Mouse (Mus musculus): ENCODE measurements around the gene Eftud2. TPM values are rescaled to one million over a fixed set of nuclear protein-coding genes. Genes with fewer than 3 reads are reported as not detected.

The Eftud2 gene
- polyA plus RNA-seq, 2 experiments, result 95.0 to 137 TPM

DNA sequence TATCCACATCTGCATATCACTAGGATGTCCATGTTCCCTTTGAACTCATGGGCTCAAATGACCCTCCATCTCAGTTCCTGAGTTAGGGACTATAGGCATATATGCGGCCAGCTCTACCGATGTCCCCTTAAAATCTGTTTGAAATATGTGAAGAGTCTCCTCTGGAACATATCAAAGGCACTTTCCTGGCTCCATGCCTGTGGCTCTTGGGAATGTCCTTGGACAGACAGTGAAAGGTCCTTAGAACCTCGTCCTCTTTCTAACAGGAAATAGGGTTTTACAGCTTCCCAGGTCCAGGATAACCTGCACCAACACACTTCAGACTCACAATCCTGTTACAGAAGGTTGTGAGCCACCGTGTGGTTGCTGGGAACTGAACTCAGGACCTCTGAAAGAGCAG lies 50.5 kb downstream of the Eftud2 start:
- H3K36me3 ChIP-seq (ENCODE audit: control insufficient read depth, insufficient read depth, low read length), result no peaks in the 10 kb centered on the region
- H3K4me3 ChIP-seq (replicated peaks; ENCODE audit: low read length), result no peak overlapping the region
- H3K4me2 ChIP-seq (replicated peaks; ENCODE audit: low read depth, low read length, severe bottlenecking), result no peak overlapping the region
- no peak for DNase-seq (ENCODE audit: low spot score)
- no peak for TF ChIP-seq POLR2A (IDR thresholded peaks at IDR 0.05; ENCODE audit: borderline replicate concordance, extremely low read depth, insufficient read depth, insufficient read length)
- ATAC-seq (ENCODE audit: low FRiP score, low read depth), result no peak
- H3K27me3 ChIP-seq (ENCODE audit: control insufficient read depth, insufficient read depth, low read length), result no peaks in the 10 kb centered on the region
- no peak overlapping the region for H3K9ac ChIP-seq (ENCODE audit: low read depth, low read length, severe bottlenecking)
- no peaks in the 10 kb centered on the region for H3K9me3 ChIP-seq (ENCODE audit: control insufficient read depth, low read length)
- H3K4me1 ChIP-seq (ENCODE audit: control insufficient read depth, insufficient read depth, low read length), result no peaks in the 10 kb centered on the region; the same call in 1 of the 2 replicates
- no peak overlapping the region for H3K27ac ChIP-seq (replicated peaks; ENCODE audit: low read depth, low read length)
- WGBS, result 69% methylated on average over 4 of the region's 4 CpGs

DNA sequence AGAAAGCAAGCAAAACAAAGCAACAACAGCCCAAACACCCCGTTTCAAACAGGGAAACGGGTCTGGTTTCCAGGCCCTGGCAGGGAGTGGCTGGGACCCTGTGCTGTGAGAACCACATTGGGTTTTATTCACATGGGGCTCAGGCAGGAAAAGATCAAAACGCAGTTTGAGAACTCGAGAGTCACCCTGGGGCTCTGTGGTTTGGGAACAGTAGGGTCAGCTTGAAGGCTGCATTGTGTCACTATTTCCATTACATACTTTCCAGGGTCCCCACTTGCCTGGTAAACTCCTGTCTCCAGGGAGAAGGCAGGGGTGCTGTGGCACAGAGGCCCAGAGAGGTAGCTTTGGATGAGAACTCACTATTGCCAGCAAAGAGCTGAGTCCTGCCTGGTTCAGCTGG lies 53.7 kb downstream of the Eftud2 start:
- 41% methylated on average over 4 of the region's 4 CpGs for WGBS
- H3K4me3 ChIP-seq (replicated peaks; ENCODE audit: low read length), result no peak overlapping the region
- no peaks in the 10 kb centered on the region for H3K27me3 ChIP-seq (ENCODE audit: control insufficient read depth, insufficient read depth, low read length)
- H3K4me1 ChIP-seq (ENCODE audit: control insufficient read depth, insufficient read depth, low read length), result no peaks in the 10 kb centered on the region
- H3K9ac ChIP-seq (ENCODE audit: low read depth, low read length, severe bottlenecking), result no peak overlapping the region
- H3K27ac ChIP-seq (replicated peaks; ENCODE audit: low read depth, low read length), result no peak overlapping the region
- no peaks in the 10 kb centered on the region for H3K36me3 ChIP-seq (ENCODE audit: control insufficient read depth, insufficient read depth, low read length)
- TF ChIP-seq POLR2A (IDR thresholded peaks at IDR 0.05; ENCODE audit: borderline replicate concordance, extremely low read depth, insufficient read depth, insufficient read length), result no peak
- no peaks in the 10 kb centered on the region for H3K9me3 ChIP-seq (ENCODE audit: control insufficient read depth, low read length)
- DNase-seq (ENCODE audit: low spot score), result no peak
- ATAC-seq (ENCODE audit: low FRiP score, low read depth), result no peak
- H3K4me2 ChIP-seq (replicated peaks; ENCODE audit: low read depth, low read length, severe bottlenecking), result no peak overlapping the region

DNA sequence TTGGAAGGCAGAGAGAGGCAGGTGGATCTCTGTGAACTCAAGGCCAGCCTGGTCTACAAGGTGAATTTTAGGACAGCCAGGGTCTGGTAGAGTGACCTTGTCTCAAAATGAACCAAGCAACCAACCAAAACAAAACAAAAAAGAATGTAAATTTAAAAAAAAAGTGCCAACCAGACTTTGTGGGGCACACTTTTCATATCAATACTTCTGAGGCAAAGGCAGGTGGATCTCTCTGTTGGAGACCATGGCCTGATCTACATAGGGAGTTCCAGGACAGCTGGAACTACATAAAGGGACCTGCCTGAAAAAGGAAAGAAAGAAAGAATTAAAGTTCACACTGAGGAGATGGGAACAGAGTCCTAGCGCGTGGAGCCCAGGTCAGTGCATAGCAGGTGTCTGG lies 54.3 kb downstream of the Eftud2 start:
- WGBS, result 74% methylated on average over 2 of the region's 2 CpGs
- ATAC-seq (ENCODE audit: low FRiP score, low read depth), result no peak
- no peak for DNase-seq (ENCODE audit: low spot score)
- Histone ChIP-seq H3K4me2 (replicated peaks; ENCODE audit: low read depth, low read length, severe bottlenecking) (no peak overlapping the region), H3K27ac (replicated peaks; ENCODE audit: low read depth, low read length) (no peak overlapping the region), H3K27me3 (ENCODE audit: control insufficient read depth, insufficient read depth, low read length) (no peaks in the 10 kb centered on the region), H3K9ac (ENCODE audit: low read depth, low read length, severe bottlenecking) (no peak overlapping the region), H3K4me1 (ENCODE audit: control insufficient read depth, insufficient read depth, low read length) (no peaks in the 10 kb centered on the region), H3K36me3 (ENCODE audit: control insufficient read depth, insufficient read depth, low read length) (no peaks in the 10 kb centered on the region), H3K4me3 (replicated peaks; ENCODE audit: low read length) (no peak overlapping the region), H3K9me3 (ENCODE audit: control insufficient read depth, low read length) (no peaks in the 10 kb centered on the region)
- TF ChIP-seq POLR2A (IDR thresholded peaks at IDR 0.05; ENCODE audit: borderline replicate concordance, extremely low read depth, insufficient read depth, insufficient read length), result no peak

DNA sequence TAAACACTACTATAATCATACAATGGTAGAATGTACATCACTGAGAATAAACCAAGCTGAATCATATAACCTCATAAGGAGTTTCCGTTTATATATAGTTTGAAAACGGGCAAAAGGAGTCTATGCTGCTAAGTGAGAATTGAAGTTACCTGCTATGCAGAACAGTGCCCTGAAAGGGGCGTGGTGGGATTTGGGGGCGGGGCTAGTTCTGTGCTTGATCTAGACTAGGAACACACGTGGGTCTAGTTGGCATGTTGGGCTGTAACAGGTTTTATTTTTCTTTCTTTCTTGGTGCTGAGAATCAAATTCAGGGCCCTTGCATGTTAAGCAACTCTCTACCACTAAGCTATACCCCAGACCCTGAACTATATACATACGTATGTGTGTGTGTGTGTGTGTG lies 59.6 kb downstream of the Eftud2 start:
- Histone ChIP-seq H3K27ac (replicated peaks; ENCODE audit: low read depth, low read length) (no peak overlapping the region), H3K27me3 (ENCODE audit: control insufficient read depth, insufficient read depth, low read length) (no peaks in the 10 kb centered on the region), H3K36me3 (ENCODE audit: control insufficient read depth, insufficient read depth, low read length) (no peaks in the 10 kb centered on the region), H3K9me3 (ENCODE audit: control insufficient read depth, low read length) (no peaks in the 10 kb centered on the region), H3K4me3 (replicated peaks; ENCODE audit: low read length) (no peak overlapping the region), H3K4me2 (replicated peaks; ENCODE audit: low read depth, low read length, severe bottlenecking) (no peak overlapping the region), H3K9ac (ENCODE audit: low read depth, low read length, severe bottlenecking) (no peak overlapping the region), H3K4me1 (ENCODE audit: control insufficient read depth, insufficient read depth, low read length) (peaks cover 14% of the 10 kb centered on the region)
- no peak for DNase-seq (ENCODE audit: low spot score)
- no peak for ATAC-seq (ENCODE audit: low FRiP score, low read depth)
- 51% methylated on average over 6 of the region's 6 CpGs for WGBS
- TF ChIP-seq POLR2A (IDR thresholded peaks at IDR 0.05; ENCODE audit: borderline replicate concordance, extremely low read depth, insufficient read depth, insufficient read length), result no peak

DNA sequence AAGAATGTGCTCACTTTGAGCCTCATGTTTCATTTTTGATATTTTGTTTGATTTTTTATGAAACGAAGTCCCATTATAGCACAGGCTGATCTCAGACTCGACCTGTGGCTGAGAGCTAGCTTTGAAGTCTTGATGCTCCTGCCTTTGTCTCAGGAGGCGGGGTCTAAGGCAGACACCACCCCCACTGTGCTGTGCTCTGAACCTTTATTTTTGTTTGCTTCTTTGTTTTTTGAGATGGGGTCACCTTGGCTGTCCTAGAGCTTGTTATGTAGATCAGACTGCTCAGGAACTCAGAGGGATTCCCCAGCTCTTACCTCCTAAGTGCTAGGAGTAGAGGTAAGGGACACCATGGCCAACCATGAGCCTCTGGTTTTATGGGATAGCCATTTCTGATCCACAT lies 60.4 kb downstream of the Eftud2 start:
- no peak overlapping the region for H3K4me3 ChIP-seq (replicated peaks; ENCODE audit: low read length)
- no peak overlapping the region for H3K4me2 ChIP-seq (replicated peaks; ENCODE audit: low read depth, low read length, severe bottlenecking)
- H3K9me3 ChIP-seq (ENCODE audit: control insufficient read depth, low read length), result no peaks in the 10 kb centered on the region
- TF ChIP-seq POLR2A (IDR thresholded peaks at IDR 0.05; ENCODE audit: borderline replicate concordance, extremely low read depth, insufficient read depth, insufficient read length), result no peak
- peaks cover 21% of the 10 kb centered on the region for H3K4me1 ChIP-seq (ENCODE audit: control insufficient read depth, insufficient read depth, low read length)
- H3K9ac ChIP-seq (ENCODE audit: low read depth, low read length, severe bottlenecking), result no peak overlapping the region
- no peaks in the 10 kb centered on the region for H3K36me3 ChIP-seq (ENCODE audit: control insufficient read depth, insufficient read depth, low read length)
- 10% methylated on average over 3 of the region's 3 CpGs for WGBS
- H3K27me3 ChIP-seq (ENCODE audit: control insufficient read depth, insufficient read depth, low read length), result no peaks in the 10 kb centered on the region
- DNase-seq (ENCODE audit: low spot score) (no peak), ATAC-seq (ENCODE audit: low FRiP score, low read depth) (no peak)
- no peak overlapping the region for H3K27ac ChIP-seq (replicated peaks; ENCODE audit: low read depth, low read length)

Measured in limb, embryonic 14.5 days (tissue).